Mouse (Mus musculus) CH12.LX (cell line): Measurements from ENCODE around the gene Fam69a. TPM values are rescaled to one million over a fixed set of nuclear protein-coding genes. Genes with fewer than 3 reads are reported as not detected.

Experiments
- DNase-seq: peaks from one replicate; pipeline ENCODE4 v3.0.0-alpha.2; 2013; ENCODE audit errors: extremely low read depth
- H3K27ac ChIP-seq: 2 replicates; pipeline ENCODE4 v1.5.1; 2012; ENCODE audit warnings: low read depth, mild to moderate bottlenecking, control low read depth, moderate library complexity; ENCODE audit not compliant: insufficient read depth
- H3K27me3 ChIP-seq: replicated peaks from 2 replicates; pipeline ENCODE3; 2012; ENCODE audit warnings: inconsistent platforms
- H3K36me3 ChIP-seq, 2 experiments: replicated peaks in 1 of 2; 2 replicates each; pipeline versions ENCODE3 to v1.6.1; 2012; ENCODE audit warnings: inconsistent platforms in 1 of 2, low read length in 1 of 2, mild to moderate bottlenecking in 1 of 2, mixed read lengths in 1 of 2, moderate library complexity in 1 of 2; ENCODE audit not compliant: control insufficient read depth in 1 of 2, insufficient read depth in 1 of 2
- H3K4me1 ChIP-seq, 2 experiments: 2 replicates each; pipeline ENCODE4 v1.6.1; 2012; ENCODE audit warnings: inconsistent platforms in 1 of 2, moderate library complexity in 1 of 2; ENCODE audit not compliant: insufficient read depth in 2 of 2, control insufficient read depth in 1 of 2
- H3K4me2 ChIP-seq: 2 replicates; pipeline ENCODE4 v1.6.1; 2012; ENCODE audit warnings: low read depth, mild to moderate bottlenecking, control low read depth; ENCODE audit not compliant: poor library complexity, insufficient read depth, severe bottlenecking
- H3K4me3 ChIP-seq, 3 experiments: fragments of 150-350 bp in 1 of 3; sonication (generic) in 1 of 3; replicated peaks in 1 of 3; 2 replicates each; pipeline versions ENCODE3 to v1.5.1; 2011 to 2012; ENCODE audit warnings: low read depth in 2 of 3, low read length in 2 of 3, mild to moderate bottlenecking in 2 of 3, moderate library complexity in 2 of 3, control low read depth in 1 of 3, improper control_type of control experiment in 1 of 3, inconsistent platforms in 1 of 3, mixed read lengths in 1 of 3; ENCODE audit not compliant: poor library complexity in 1 of 3
- H3K79me2 ChIP-seq: replicated peaks from 2 replicates; pipeline ENCODE4 v1.6.1; 2012; ENCODE audit warnings: mild to moderate bottlenecking, moderate library complexity; ENCODE audit not compliant: control insufficient read depth, poor library complexity, insufficient read depth, severe bottlenecking; ENCODE audit errors: extremely low read depth
- H3K9ac ChIP-seq: 2 replicates; pipeline ENCODE4 v1.6.1; 2012; ENCODE audit warnings: low read depth, mild to moderate bottlenecking, control low read depth, moderate library complexity; ENCODE audit not compliant: insufficient read depth
- H3K9me3 ChIP-seq: replicated peaks from 2 replicates; pipeline ENCODE3; 2012; ENCODE audit warnings: low read length, inconsistent platforms, mixed read lengths
- CHD1 ChIP-seq: IDR thresholded peaks from 2 replicates; pipeline ENCODE4 v1.6.1; 2012; ENCODE audit warnings: low read depth, low read length, improper control_type of control experiment, inconsistent platforms
- CHD2 ChIP-seq: IDR thresholded peaks from 2 replicates; pipeline ENCODE4 v1.6.1; 2011; ENCODE audit warnings: low read length, improper control_type of control experiment
- CTCF ChIP-seq, 2 experiments: IDR thresholded peaks in 1 of 2; conservative IDR thresholded peaks in 1 of 2; 2 replicates each; pipeline ENCODE4 v1.5.1; 2011 to 2012; ENCODE audit warnings: low read depth in 2 of 2, low read length in 2 of 2, improper control_type of control experiment in 1 of 2, inconsistent platforms in 1 of 2, mild to moderate bottlenecking in 1 of 2, moderate library complexity in 1 of 2
- E2F4 ChIP-seq: IDR thresholded peaks from 2 replicates; pipeline ENCODE4 v1.6.1; 2011; ENCODE audit warnings: low read depth, low read length, improper control_type of control experiment; ENCODE audit not compliant: insufficient replicate concordance
- EP300 ChIP-seq: IDR thresholded peaks from 2 replicates; pipeline ENCODE4 v1.6.1; 2011; ENCODE audit warnings: low read length, improper control_type of control experiment
- ETS1 ChIP-seq: conservative IDR thresholded peaks from 2 replicates; pipeline ENCODE4 v1.6.1; 2012; ENCODE audit warnings: low read depth, mild to moderate bottlenecking, inconsistent platforms, low read length, improper control_type of control experiment, moderate library complexity
- GABPA ChIP-seq: IDR thresholded peaks from 2 replicates; pipeline ENCODE4 v1.6.1; 2012; ENCODE audit warnings: low read depth, low read length, improper control_type of control experiment, inconsistent platforms; ENCODE audit not compliant: insufficient replicate concordance
- HCFC1 ChIP-seq: IDR thresholded peaks from 2 replicates; pipeline ENCODE4 v1.6.1; 2012; ENCODE audit warnings: low read depth, mild to moderate bottlenecking, inconsistent platforms, low read length, improper control_type of control experiment
- JUN ChIP-seq: IDR thresholded peaks from 2 replicates; pipeline ENCODE4 v1.6.1; 2011; ENCODE audit warnings: low read depth, mild to moderate bottlenecking, low read length, improper control_type of control experiment, moderate library complexity; ENCODE audit not compliant: insufficient read depth
- JUND ChIP-seq: conservative IDR thresholded peaks from 2 replicates; pipeline ENCODE4 v1.6.1; 2011; ENCODE audit warnings: low read depth, low read length, improper control_type of control experiment
- KAT2A ChIP-seq: IDR thresholded peaks from 2 replicates; pipeline ENCODE4 v1.6.1; 2012; ENCODE audit warnings: low read length, improper control_type of control experiment, inconsistent platforms; ENCODE audit not compliant: insufficient replicate concordance
- MXI1 ChIP-seq: IDR thresholded peaks from 2 replicates; pipeline ENCODE4 v1.6.1; 2011; ENCODE audit warnings: mild to moderate bottlenecking, low read depth, low read length, improper control_type of control experiment
- MYC ChIP-seq: IDR thresholded peaks from 2 replicates; pipeline ENCODE4 v1.6.1; 2011; ENCODE audit warnings: low read depth, mild to moderate bottlenecking, improper control_type of control experiment, low read length
- PAX5 ChIP-seq: IDR thresholded peaks from 2 replicates; pipeline ENCODE4 v1.6.1; 2012; ENCODE audit warnings: low read length, inconsistent platforms, mixed read lengths
- RAD21 ChIP-seq: IDR thresholded peaks from 2 replicates; pipeline ENCODE4 v1.6.1; 2011; ENCODE audit warnings: low read depth, mild to moderate bottlenecking, low read length, improper control_type of control experiment, moderate library complexity
- RCOR1 ChIP-seq: conservative IDR thresholded peaks from 2 replicates; pipeline ENCODE4 v1.6.1; 2012; ENCODE audit warnings: low read depth, mild to moderate bottlenecking, inconsistent platforms, low read length, improper control_type of control experiment
- SMC3 ChIP-seq: IDR thresholded peaks from 2 replicates; pipeline ENCODE4 v1.6.1; 2011; ENCODE audit warnings: low read depth, low read length, improper control_type of control experiment
- TBP ChIP-seq: conservative IDR thresholded peaks from 2 replicates; pipeline ENCODE4 v1.6.1; 2011; ENCODE audit warnings: low read depth, low read length, improper control_type of control experiment
- USF1 ChIP-seq: IDR thresholded peaks from 2 replicates; pipeline ENCODE4 v1.6.1; 2014; ENCODE audit warnings: low read depth, mild to moderate bottlenecking, inconsistent platforms, low read length, improper control_type of control experiment
- ZC3H11A ChIP-seq: IDR thresholded peaks from 2 replicates; pipeline ENCODE4 v1.6.1; 2012; ENCODE audit warnings: low read depth, mild to moderate bottlenecking, inconsistent platforms, low read length, improper control_type of control experiment
- ZMIZ1 ChIP-seq: IDR thresholded peaks from 2 replicates; pipeline ENCODE4 v1.6.1; 2012; ENCODE audit warnings: low read depth, mild to moderate bottlenecking, inconsistent platforms, low read length, improper control_type of control experiment
- ZNF384 ChIP-seq: IDR thresholded peaks from 2 replicates; pipeline ENCODE4 v1.6.1; 2012; ENCODE audit warnings: low read depth, low read length, improper control_type of control experiment, inconsistent platforms
- dilution Hi-C: fragments of 300-500 bp; cut with MboI; formaldehyde crosslinking; loops from 2 replicates; pipeline ENCODE4 v1.14.3; 2020; ENCODE audit warnings: low sequenced_read_pairs; ENCODE audit not compliant: extremely low pct_unique_long_range_greater_than_20kb, extremely low pct_ligation_motif_present
- in situ Hi-C: fragments of 300-500 bp; cut with MboI; formaldehyde crosslinking; loops from 3 replicates; pipeline ENCODE4 v1.14.3; 2019; ENCODE audit warnings: low sequenced_read_pairs, low pct_ligation_motif_present, low pct_unique_long_range_greater_than_20kb, mixed read lengths
- polyA plus RNA-seq: library from polyadenylated mRNA; unstranded; fragments of >175 nt; gene quantifications from 2 replicates; pipeline ENCODE4 v1.2.1, GENCODE M21; 2012; ENCODE audit warnings: low read depth; ENCODE audit not compliant: insufficient read length
- total RNA-seq, 2 experiments: library from RNA; depleted of rRNA; stranded (reverse); fragments of 300-350 nt in 1 of 2; fragments of >200 nt in 1 of 2; gene quantifications; 2 replicates each; pipeline ENCODE4 v1.2.3; 2012 to 2014

Gene Fam69a
- total and polyA plus RNA-seq, 3 experiments: 4.2 to 14.2 (median 6.5) TPM

DNA sequence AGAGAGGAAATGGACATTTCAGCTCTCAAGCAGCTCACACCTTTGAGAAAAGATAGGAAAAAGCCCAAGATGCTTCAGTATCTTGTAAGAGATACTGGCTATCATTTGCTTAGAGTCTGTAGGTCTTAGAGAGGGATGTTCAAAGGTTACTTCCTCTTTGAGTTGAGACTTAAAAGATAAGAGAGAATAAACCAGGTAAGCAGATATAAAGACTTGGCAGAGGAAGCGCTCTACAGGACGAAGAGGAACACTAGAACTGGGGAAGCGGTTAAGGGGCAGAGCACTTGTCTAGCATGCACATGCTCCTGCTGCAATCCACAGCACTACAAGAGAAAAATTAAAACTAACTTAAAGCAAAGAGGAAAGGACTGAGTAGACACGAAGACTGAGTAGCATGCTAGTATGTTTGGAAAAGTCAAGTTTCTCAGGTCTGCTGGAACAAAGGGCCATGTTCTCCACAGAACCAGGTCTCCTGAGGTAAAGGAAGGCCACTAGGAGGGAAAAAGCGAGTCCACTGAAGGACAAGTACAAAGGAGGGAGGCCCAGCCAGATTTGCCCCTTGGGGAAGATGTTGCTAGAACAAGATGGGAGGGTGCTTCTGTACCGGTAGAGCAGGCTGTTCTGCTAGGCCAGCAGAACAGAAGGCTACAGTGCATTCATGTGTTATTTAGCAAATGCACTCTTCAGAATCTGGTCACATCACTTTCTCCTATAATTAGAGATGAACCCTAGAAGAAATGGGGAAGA, 8.4 kb downstream of the Fam69a start:
- Histone ChIP-seq H3K4me2 (no peak overlapping the region), H3K4me3 (no peak overlapping the region), H3K27ac (no peak overlapping the region), H3K9me3 (no peaks in the 10 kb centered on the region), H3K79me2 (peaks cover 5% of the 10 kb centered on the region; the same call in 1 of the 2 replicates), H3K36me3 (no peaks in the 10 kb centered on the region), H3K4me1 (peaks cover 5 to 56% of the 10 kb centered on the region in 2 experiments; a peak in 3 of 4 replicates), H3K9ac (no peak overlapping the region), H3K27me3 (no peaks in the 10 kb centered on the region)
- dilution Hi-C loops: no loop called here
- no peak for DNase-seq
- in situ Hi-C loops: no loop called here
- TF ChIP-seq HCFC1: no peak
- TF ChIP-seq ZNF384: no peak
- TF ChIP-seq GABPA: no peak
- no peak for TF ChIP-seq EP300
- no peak for TF ChIP-seq ZMIZ1
- TF ChIP-seq KAT2A: no peak

- no peak overlapping the region for H3K4me3 ChIP-seq
- no peak overlapping the region for H3K27ac ChIP-seq
- peaks cover 5 to 54% of the 10 kb centered on the region in 2 experiments; a peak in 3 of 4 replicates for H3K4me1 ChIP-seq
- no peak overlapping the region for H3K4me2 ChIP-seq
- no peak for DNase-seq
- no peaks in the 10 kb centered on the region for H3K27me3 ChIP-seq
- no peaks in the 10 kb centered on the region for H3K9me3 ChIP-seq
- no peak for TF ChIP-seq TBP
- dilution Hi-C loops (no loop called here), in situ Hi-C loops (no loop called here)
- peaks cover 4% of the 10 kb centered on the region; the same call in 1 of the 2 replicates for H3K79me2 ChIP-seq
- H3K36me3 ChIP-seq: no peaks in the 10 kb centered on the region
- no peak overlapping the region for H3K9ac ChIP-seq
Observed at GRCm38 (mm10) chr5:107977640-107978288, 9.1 kb downstream of the Fam69a start.

- H3K79me2 ChIP-seq: peaks cover 4% of the 10 kb centered on the region; the same call in 1 of the 2 replicates
- no peaks in the 10 kb centered on the region for H3K9me3 ChIP-seq
- peaks cover 0 to 2% of the 10 kb centered on the region in 2 experiments for H3K36me3 ChIP-seq
- H3K4me1 ChIP-seq: peaks cover 6 to 32% of the 10 kb centered on the region in 2 experiments
- no peak overlapping the region for H3K27ac ChIP-seq
- in situ Hi-C loops: no loop called here
- H3K4me3 ChIP-seq: no peak overlapping the region
- dilution Hi-C loops: no loop called here
- H3K27me3 ChIP-seq: no peaks in the 10 kb centered on the region
- H3K4me2 ChIP-seq: no peak overlapping the region
- TF ChIP-seq USF1: no peak
- no peak for TF ChIP-seq JUND
- no peak for TF ChIP-seq ETS1
- TF ChIP-seq ZC3H11A: no peak
- no peak for TF ChIP-seq CTCF (conservative IDR thresholded peaks at IDR 0.05 in 1 of 2, IDR thresholded peaks at IDR 0.05 in 1 of 2; ENCODE audit: low read depth in 2 of 2, low read length in 2 of 2)
- TF ChIP-seq CHD2: no peak
- no peak for TF ChIP-seq SMC3
- TF ChIP-seq RAD21: no peak
- TF ChIP-seq EP300: no peak
- no peak for TF ChIP-seq GABPA
- TF ChIP-seq JUN: no peak
- TF ChIP-seq E2F4: no peak
- no peak for TF ChIP-seq PAX5
- TF ChIP-seq KAT2A: no peak
- no peak for TF ChIP-seq MYC
- TF ChIP-seq ZNF384: no peak
- no peak for TF ChIP-seq RCOR1
- TF ChIP-seq CHD1: no peak
- TF ChIP-seq MXI1: no peak
- no peak for DNase-seq
- H3K9ac ChIP-seq: no peak overlapping the region
Observed at GRCm38 (mm10) chr5:107973310-107973709, 13.6 kb downstream of the Fam69a start.
